Mouse (Mus musculus): Measurements from ENCODE around the gene Olfr1367. TPM values are rescaled to one million over a fixed set of nuclear protein-coding genes. Genes with fewer than 3 reads are reported as not detected.

Olfr1367 gene
- polyA plus RNA-seq, 1 experiment from 2014 or later, result not detected

Small RNA genes within 50 kb of the gene (microRNA-seq; reads per million reads assigned to microRNA genes)
- gene Mir6942, result not detected

Other genes starting within 250 kb of the Olfr1367 start
- gene Olfr1369-ps1, start 235.4 kb upstream of the Olfr1367 start, polyA plus RNA-seq (2015; fragmentation: Nextera tagmentation; extraction: Ambion mirVana), result 0.05 TPM in 1 of 2 replicates, not detected in the other
- not detected in 2 replicates for gene Olfr263, start 217.3 kb upstream of the Olfr1367 start, polyA plus RNA-seq (2015; fragmentation: Nextera tagmentation; extraction: Ambion mirVana)
- gene Olfr1368, start 201.0 kb upstream of the Olfr1367 start, polyA plus RNA-seq (2015; fragmentation: Nextera tagmentation; extraction: Ambion mirVana), result not detected in 2 replicates
- gene Trim27, start 167.5 kb upstream of the Olfr1367 start, polyA plus RNA-seq (2015; fragmentation: Nextera tagmentation; extraction: Ambion mirVana), result 87.2 and 95.5 TPM in 2 replicates
- gene Gpx5, start 54.2 kb upstream of the Olfr1367 start, polyA plus RNA-seq (2015; fragmentation: Nextera tagmentation; extraction: Ambion mirVana), result not detected in 2 replicates
- gene Gpx6, start 34.8 kb upstream of the Olfr1367 start, polyA plus RNA-seq (2015; fragmentation: Nextera tagmentation; extraction: Ambion mirVana), result not detected in 2 replicates
- gene Zscan12, start 15.9 kb downstream of the Olfr1367 start, polyA plus RNA-seq (2015; fragmentation: Nextera tagmentation; extraction: Ambion mirVana), result 15.5 and 16.8 TPM in 2 replicates
- 94.9 and 95.7 TPM in 2 replicates for gene Zkscan3, start 55.8 kb downstream of the Olfr1367 start, polyA plus RNA-seq (2015; fragmentation: Nextera tagmentation; extraction: Ambion mirVana)
- 4.5 and 5.8 TPM in 2 replicates for gene Pgbd1, start 94.1 kb downstream of the Olfr1367 start, polyA plus RNA-seq (2015; fragmentation: Nextera tagmentation; extraction: Ambion mirVana)
- gene Zscan26, start 106.8 kb downstream of the Olfr1367 start, polyA plus RNA-seq (2015; fragmentation: Nextera tagmentation; extraction: Ambion mirVana), result 25.8 and 25.9 TPM in 2 replicates
- gene Nkapl, start 121.6 kb downstream of the Olfr1367 start, polyA plus RNA-seq (2015; fragmentation: Nextera tagmentation; extraction: Ambion mirVana), result 3.8 and 4.1 TPM in 2 replicates
- gene Zkscan4, start 132.0 kb downstream of the Olfr1367 start, polyA plus RNA-seq (2015; fragmentation: Nextera tagmentation; extraction: Ambion mirVana), result 9.4 and 9.5 TPM in 2 replicates
- 3.7 TPM in 1 of 2 replicates, not detected in the other for gene Gm10065, start 132.5 kb downstream of the Olfr1367 start, polyA plus RNA-seq (2015; fragmentation: Nextera tagmentation; extraction: Ambion mirVana)
- 0.46 and 0.57 TPM in 2 replicates for gene AK157302, start 148.3 kb downstream of the Olfr1367 start, polyA plus RNA-seq (2015; fragmentation: Nextera tagmentation; extraction: Ambion mirVana)
- 5.9 and 7.4 TPM in 2 replicates for gene Gm11273, start 154.5 kb downstream of the Olfr1367 start, polyA plus RNA-seq (2015; fragmentation: Nextera tagmentation; extraction: Ambion mirVana)
- 6.7 and 7.1 TPM in 2 replicates for gene Zkscan8, start 184.2 kb downstream of the Olfr1367 start, polyA plus RNA-seq (2015; fragmentation: Nextera tagmentation; extraction: Ambion mirVana)
- gene Olfr1366, start 195.9 kb downstream of the Olfr1367 start, polyA plus RNA-seq (2015; fragmentation: Nextera tagmentation; extraction: Ambion mirVana), result 0.17 and 0.23 TPM in 2 replicates
- 0.05 TPM in 1 of 2 replicates, not detected in the other for gene Olfr1535, start 213.0 kb downstream of the Olfr1367 start, polyA plus RNA-seq (2015; fragmentation: Nextera tagmentation; extraction: Ambion mirVana)
- not detected in 2 replicates for gene Olfr1364, start 234.8 kb downstream of the Olfr1367 start, polyA plus RNA-seq (2015; fragmentation: Nextera tagmentation; extraction: Ambion mirVana)

All from midbrain, embryonic 13.5 days (tissue).